Mouse (Mus musculus) erythroid progenitor cell, adult 5-6 weeks (primary cell): ENCODE measurements around the gene Prkag2. TPM values are rescaled to one million over a fixed set of nuclear protein-coding genes. Genes with fewer than 3 reads are reported as not detected.

Experiments
- total RNA-seq, 2 experiments: library from RNA; stranded (forward) in 1 of 2; stranded (reverse) in 1 of 2; fragments of 150-400 nt in 1 of 2; fragments of 186-747, 209-891 nt in 1 of 2; gene quantifications; 2 replicates each; pipeline versions ENCODE4 v1.2.3 to v1.2.4; 2015 to 2017; ENCODE audit warnings: low replicate concordance in 2 of 2

Gene Prkag2
- total RNA-seq, 2 experiments from 2014 or later = 1.7 to 7.5 TPM

Other genes starting within 250 kb of the Prkag2 start
- not detected in 2 replicates for gene Galntl5, start 80.8 kb upstream of the Prkag2 start, total RNA-seq (2015; ENCODE audit: low replicate concordance)
- not detected in 2 replicates for gene Galntl5, start 80.8 kb upstream of the Prkag2 start, total RNA-seq (2017; ENCODE audit: low replicate concordance)
- gene Galnt11, start 121.3 kb upstream of the Prkag2 start, total RNA-seq (2015; ENCODE audit: low replicate concordance) = 4.0 and 8.8 TPM in 2 replicates
- gene Galnt11, start 121.3 kb upstream of the Prkag2 start, total RNA-seq (2017; ENCODE audit: low replicate concordance) = 1.4 and 2.8 TPM in 2 replicates
- not detected in 2 replicates for gene E130116L18Rik, start 122.5 kb upstream of the Prkag2 start, total RNA-seq (2015; ENCODE audit: low replicate concordance)
- not detected in 2 replicates for gene E130116L18Rik, start 122.5 kb upstream of the Prkag2 start, total RNA-seq (2017; ENCODE audit: low replicate concordance)